12 mouse cellular contexts compared by ENCODE assay signal in the genomic region with DNA sequence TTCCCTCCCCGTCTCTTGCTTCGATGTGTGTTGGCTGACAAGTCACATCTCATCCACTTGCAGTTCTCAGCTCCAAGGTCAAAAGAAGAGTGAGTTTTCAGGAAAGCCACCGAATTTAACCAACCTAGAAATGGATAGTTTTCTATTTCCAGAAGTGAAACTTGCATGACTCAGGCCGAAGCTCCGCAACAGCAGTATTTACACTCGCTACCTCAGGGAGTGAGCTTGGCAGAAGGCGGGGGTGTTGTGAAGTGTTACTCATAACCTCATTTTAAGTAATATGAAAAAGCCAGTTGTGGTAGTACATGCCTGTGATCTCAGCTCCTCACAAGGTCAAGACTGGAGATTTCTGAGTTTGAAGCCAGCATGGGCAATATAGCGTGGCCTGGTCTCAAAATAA. TPM values are rescaled to one million over a fixed set of nuclear protein-coding genes. Genes with fewer than 3 reads are reported as not detected.
A peak's percentile ranks its signal among the peaks of the same experiment; 100 is the strongest.
DNase-seq lines count a peak whose midpoint lies in the region; TF ChIP-seq lines count a peak whose summit lies in the region.
"Had no signal": no experiment of that assay in that cellular context is flagged by ENCODE, and none has a peak within 500 bp of the region (broad histone marks: within the 10 kb centered on the region; RNA-seq: fewer than 3 reads in every experiment).

No protein-coding gene starts in this region.

- WGBS in bone marrow, adult 2 months: 85% methylated on average over 8 of the region's 8 CpGs

- peak; percentile 49 for DNase-seq in layer of hippocampus, adult 9-11 months
- DNase-seq in layer of hippocampus, adult 2 months (ENCODE audit: low spot score in 2 of 2): no peak
- DNase-seq in left cerebral cortex, adult 9 months (ENCODE audit: low spot score in 2 of 2): peak; percentile 57 to 71
- peak; percentile 41 for DNase-seq in right cerebral cortex, postnatal 25 days
- no peak for DNase-seq in layer of hippocampus, adult 8-10 months (ENCODE audit: low spot score in 2 of 2)
- no peak for DNase-seq in gastrocnemius, adult 8-10 months (ENCODE audit: low spot score in 2 of 2)
- DNase-seq: gastrocnemius, postnatal 14 days; retina, postnatal 1 day had no signal

- TF ChIP-seq POLR2A in bone marrow, adult 2 months (IDR thresholded peaks at IDR 0.05; ENCODE audit: borderline replicate concordance, control insufficient read depth, low read depth, low read length): no peak

- no peak overlapping the region for H3K4me3 ChIP-seq in layer of hippocampus, adult 2 months
- no peak overlapping the region for H3K4me3 ChIP-seq in bone marrow, adult 2 months (replicated peaks; ENCODE audit: control insufficient read depth, low read depth, low read length)
- H3K4me3 ChIP-seq: liver, embryonic 15.5 days; stomach, embryonic 15.5 days had no signal

- TF ChIP-seq CTCF in layer of hippocampus, adult 2 months (conservative IDR thresholded peaks at IDR 0.05): no peak
- no peak for TF ChIP-seq CTCF in bone marrow, adult 2 months (IDR thresholded peaks at IDR 0.05; ENCODE audit: control insufficient read depth, insufficient read depth, low read length)

- H3K4me1 ChIP-seq in bone marrow, adult 2 months (ENCODE audit: control insufficient read depth, insufficient read depth, low read length): peaks cover 4% of the 10 kb centered on the region; the same call in 1 of the 2 replicates
- H3K4me1 ChIP-seq: stomach, embryonic 15.5 days had no signal

- H3K27ac ChIP-seq in layer of hippocampus, adult 2 months: no peak overlapping the region
- peak overlapping the region; percentile 2; the same call in 1 of the 2 replicates for H3K27ac ChIP-seq in bone marrow, adult 2 months (ENCODE audit: control insufficient read depth, insufficient read depth, low read depth, low read length, poor library complexity)
- H3K27ac ChIP-seq: kidney, postnatal 0 days; liver, embryonic 15.5 days; stomach, embryonic 15.5 days had no signal

RNA-seq across cellular contexts. Expression of a gene that starts 13.1 kb away (rescaled TPM):
- total RNA-seq in layer of hippocampus, adult 2 months (2021): 10 to 100 TPM; 50.8 to 51.9 TPM
- polyA plus RNA-seq in bone marrow, adult 2 months (2011; ENCODE audit: insufficient read depth, insufficient read length, low replicate concordance, missing spikeins): 11.4 and 14.0 TPM in 2 replicates
- 10 to 100 TPM; 43.5 to 64.1 (median 62.3) TPM for total RNA-seq in layer of hippocampus, adult 8-10 months (2022)
- total RNA-seq in gastrocnemius, adult 8-10 months (2022): 10 to 100 TPM; 25.7 to 38.7 (median 28.8) TPM

RNA-seq across cellular contexts. Expression of a gene that starts 27.3 kb away (rescaled TPM):
- 1,000 to 10,000 TPM in 1 of 2 experiments, 100 to 1,000 TPM in 1; 962 to 1,047 TPM for total RNA-seq in layer of hippocampus, adult 2 months (2021)
- 37.1 and 37.6 TPM in 2 replicates for polyA plus RNA-seq in bone marrow, adult 2 months (2011; ENCODE audit: insufficient read depth, insufficient read length, low replicate concordance, missing spikeins)
- 100 to 1,000 TPM; 852 to 915 (median 907) TPM for total RNA-seq in layer of hippocampus, adult 8-10 months (2022)
- total RNA-seq in gastrocnemius, adult 8-10 months (2022): 1 to 10 TPM; 3.9 to 8.6 (median 5.4) TPM

RNA-seq across cellular contexts. Expression of a gene that starts 47.9 kb away (rescaled TPM):
- total RNA-seq in layer of hippocampus, adult 2 months (2021): 10 to 100 TPM; 44.5 to 46.0 TPM
- polyA plus RNA-seq in bone marrow, adult 2 months (2011; ENCODE audit: insufficient read depth, insufficient read length, low replicate concordance, missing spikeins): 42.6 and 87.2 TPM in 2 replicates
- 10 to 100 TPM; 44.1 to 52.0 (median 45.9) TPM for total RNA-seq in layer of hippocampus, adult 8-10 months (2022)
- total RNA-seq in gastrocnemius, adult 8-10 months (2022): 100 to 1,000 TPM; 146 to 334 (median 250) TPM

RNA-seq across cellular contexts. Expression of a gene that starts 48.3 kb away (rescaled TPM):
- 1 to 10 TPM; 6.9 to 7.3 TPM for total RNA-seq in layer of hippocampus, adult 2 months (2021)
- polyA plus RNA-seq in bone marrow, adult 2 months (2011; ENCODE audit: insufficient read depth, insufficient read length, low replicate concordance, missing spikeins): 8.5 and 14.2 TPM in 2 replicates
- total RNA-seq in layer of hippocampus, adult 8-10 months (2022): 1 to 10 TPM; 6.8 to 8.9 (median 7.8) TPM
- 1 to 10 TPM; 2.3 to 3.6 (median 3.0) TPM for total RNA-seq in gastrocnemius, adult 8-10 months (2022)

Comparison
In these comparisons a context has a peak if more than half of its experiments do, and no peak if none do; other contexts are left out.
1. DNase-seq: peak in layer of hippocampus, adult 9-11 months (single experiment), left cerebral cortex, adult 9 months (2 of 2) and right cerebral cortex, postnatal 25 days (single experiment); none in layer of hippocampus, adult 2 months (0 of 2), layer of hippocampus, adult 8-10 months (0 of 2) and gastrocnemius, adult 8-10 months (0 of 2).
2. RNA of a gene that starts 27.3 kb away (total RNA-seq): 962 to 1,047 TPM in layer of hippocampus, adult 2 months and 852 to 915 TPM in layer of hippocampus, adult 8-10 months; 3.9 to 8.6 TPM in gastrocnemius, adult 8-10 months; every median in the first group is over 10 times any median in the second.